Mouse (Mus musculus) liver, embryonic 15.5 days (tissue): ENCODE data around the gene Smim24. TPM values are rescaled to one million over a fixed set of nuclear protein-coding genes. Genes with fewer than 3 reads are reported as not detected.

Experiments
- ATAC-seq: fragments of 200-750 bp; cut with Nextera tagmentation; 2 replicates; pipeline ENCODE4 v1.8.0; 2017; ENCODE audit warnings: moderate number of reproducible peaks, mild to moderate bottlenecking, moderate library complexity; ENCODE audit not compliant: insufficient read depth
- H3K27ac ChIP-seq: fragments of 300-500 bp; sonication (generic); replicated peaks from 2 replicates; pipeline ENCODE4 v1.5.1; 2015; ENCODE audit warnings: mild to moderate bottlenecking, inconsistent platforms
- H3K27me3 ChIP-seq: fragments of 300-500 bp; sonication (generic); 2 replicates; pipeline ENCODE4 v1.6.1; 2015; ENCODE audit warnings: mild to moderate bottlenecking, inconsistent platforms
- H3K36me3 ChIP-seq: fragments of 300-500 bp; sonication (generic); replicated peaks from 2 replicates; pipeline ENCODE4 v1.6.1; 2015; ENCODE audit warnings: moderate library complexity, mild to moderate bottlenecking, inconsistent platforms
- H3K4me1 ChIP-seq: fragments of 300-500 bp; sonication (generic); replicated peaks from 2 replicates; pipeline ENCODE4 v1.6.1; 2015; ENCODE audit warnings: inconsistent platforms
- H3K4me2 ChIP-seq: fragments of 300-500 bp; sonication (generic); 2 replicates; pipeline ENCODE4 v1.6.1; 2015; ENCODE audit warnings: moderate library complexity, mild to moderate bottlenecking, inconsistent platforms
- H3K4me3 ChIP-seq: fragments of 300-500 bp; sonication (generic); replicated peaks from 2 replicates; pipeline ENCODE4 v1.5.1; 2015; ENCODE audit warnings: mild to moderate bottlenecking, inconsistent platforms
- H3K9ac ChIP-seq: fragments of 300-500 bp; sonication (generic); 2 replicates; pipeline ENCODE4 v1.6.1; 2015; ENCODE audit warnings: moderate library complexity, mild to moderate bottlenecking, inconsistent platforms
- H3K9me3 ChIP-seq: fragments of 300-500 bp; sonication (generic); replicated peaks from 2 replicates; pipeline ENCODE4 v1.6.1; 2016; ENCODE audit warnings: inconsistent platforms
- WGBS: fragments of 180-500 bp; shearing (Covaris S2); methylation state at CpG from one replicate; pipeline ENCODE4 v1.1.7; 2015; ENCODE audit warnings: mixed read lengths; ENCODE audit not compliant: insufficient replicate concordance; 5-methylcytosine and 5-hydroxymethylcytosine counted together
- polyA plus RNA-seq: library from polyadenylated mRNA; unstranded; fragments of >200 nt; fragmentation: Nextera tagmentation; extraction: Ambion mirVana; gene quantifications from 2 replicates; pipeline ENCODE4 v1.2.1, GENCODE M21; 2015

Gene Smim24
- polyA plus RNA-seq, 1 experiment from 2014 or later, result 1.9 TPM

- ATAC-seq, result peak; percentile 73
- H3K4me3 ChIP-seq, result peak within 1 kb of the TSS; percentile 76
- peaks cover 82% of the 10 kb centered on the region for H3K4me1 ChIP-seq
- WGBS, result 7% methylated on average over 54 of the region's 54 CpGs
- H3K27ac ChIP-seq, result peak within 1 kb of the TSS; percentile 99
- H3K4me2 ChIP-seq, result peak within 1 kb of the TSS; percentile 91
- H3K9me3 ChIP-seq, result no peaks in the 10 kb centered on the region
- H3K9ac ChIP-seq, result peak within 1 kb of the TSS; percentile 75
- H3K36me3 ChIP-seq, result peaks cover 29% of the 10 kb centered on the region
- no peaks in the 10 kb centered on the region for H3K27me3 ChIP-seq
Observed at GRCm38 (mm10) chr10:81383802-81384604, 8.8 kb upstream of the Smim24 start, which contains the start of the genes Dohh and Gm48551. Dohh (plus strand) TSS chr10:81384428. Gm48551 (plus strand) TSS chr10:81384466.

GRCm38 (mm10) chr10:81384605-81384982 lies 8.3 kb upstream of the Smim24 start:
- peak overlapping the region; percentile 99 for H3K27ac ChIP-seq
- peak overlapping the region; percentile 91 for H3K4me2 ChIP-seq
- under 1% methylated on average over 19 of the region's 19 CpGs for WGBS
- peak overlapping the region; percentile 76 for H3K4me3 ChIP-seq
- H3K9me3 ChIP-seq, result no peaks in the 10 kb centered on the region
- peaks cover 83% of the 10 kb centered on the region for H3K4me1 ChIP-seq
- peaks cover 29% of the 10 kb centered on the region for H3K36me3 ChIP-seq
- no peaks in the 10 kb centered on the region for H3K27me3 ChIP-seq
- no peak for ATAC-seq
- peak overlapping the region; percentile 75 for H3K9ac ChIP-seq

DNA sequence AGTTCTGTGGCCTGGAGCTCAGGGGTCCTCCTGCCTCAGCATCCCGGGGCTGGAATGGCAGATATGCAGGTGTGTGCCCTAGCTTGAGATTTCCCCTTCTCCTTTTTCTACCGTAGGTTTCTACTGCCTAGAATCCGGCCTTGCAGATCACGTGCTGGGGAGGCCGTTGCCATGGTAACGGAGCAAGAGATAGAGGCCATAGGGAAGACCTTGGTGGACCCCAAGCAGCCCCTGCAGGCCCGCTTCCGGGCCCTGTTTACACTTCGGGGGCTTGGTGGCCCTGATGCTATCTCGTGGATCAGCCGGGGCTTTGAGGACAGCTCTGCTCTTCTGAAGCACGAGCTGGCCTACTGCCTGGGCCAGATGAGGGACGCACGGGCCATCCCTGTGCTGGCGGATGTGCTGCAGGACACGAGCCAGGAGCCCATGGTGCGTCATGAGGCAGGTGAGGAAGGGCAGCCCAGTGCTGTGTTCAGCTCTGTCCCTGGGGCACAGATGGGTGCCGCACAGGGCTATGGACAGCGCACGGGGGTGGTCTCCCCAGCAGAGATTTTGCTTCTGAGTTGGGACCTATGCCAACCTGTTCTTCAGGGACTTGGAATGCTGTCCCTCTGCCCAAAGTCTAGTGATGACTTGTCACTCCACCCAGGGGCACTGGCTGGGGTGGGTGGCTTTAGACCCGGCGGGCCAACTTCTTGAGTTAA lies 7.1 kb upstream of the Smim24 start:
- WGBS, result 67% methylated on average over 22 of the region's 22 CpGs
- H3K27me3 ChIP-seq, result no peaks in the 10 kb centered on the region
- 0 out of 2 replicates have a peak overlapping the region, but pooled peaks have one; percentile 75 for H3K9ac ChIP-seq
- H3K4me2 ChIP-seq, result peak overlapping the region; percentile 91
- H3K9me3 ChIP-seq, result no peaks in the 10 kb centered on the region
- H3K4me1 ChIP-seq, result peaks cover 81% of the 10 kb centered on the region
- peak overlapping the region; percentile 99; the same call in 1 of the 2 replicates for H3K27ac ChIP-seq
- no peak for ATAC-seq
- H3K4me3 ChIP-seq, result peak overlapping the region; percentile 76
- H3K36me3 ChIP-seq, result peaks cover 29% of the 10 kb centered on the region

- Histone ChIP-seq H3K4me1 (peaks cover 69% of the 10 kb centered on the region), H3K9ac (no peak overlapping the region), H3K4me3 (no peak overlapping the region), H3K9me3 (no peaks in the 10 kb centered on the region), H3K36me3 (peaks cover 29% of the 10 kb centered on the region), H3K27ac (0 out of 2 replicates have a peak overlapping the region, but pooled peaks have one; percentile 6), H3K27me3 (no peaks in the 10 kb centered on the region), H3K4me2 (no peak overlapping the region)
- WGBS, result 89% methylated on average over 20 of the region's 20 CpGs
- ATAC-seq, result no peak
Observed at GRCm38 (mm10) chr10:81387716-81388115, 5.1 kb upstream of the Smim24 start.

GRCm38 (mm10) chr10:81388505-81389055 lies 4.3 kb upstream of the Smim24 start, which contains the start of gene Gm48552:
Gm48552 (plus strand) TSS chr10:81389005.
- ATAC-seq, result no peak
- Histone ChIP-seq H3K9me3 (no peaks in the 10 kb centered on the region), H3K27me3 (no peaks in the 10 kb centered on the region; the same call in 1 of the 2 replicates), H3K4me2 (no peak within 1 kb of the TSS), H3K4me3 (no peak within 1 kb of the TSS), H3K9ac (no peak within 1 kb of the TSS), H3K36me3 (peaks cover 29% of the 10 kb centered on the region), H3K4me1 (peaks cover 70% of the 10 kb centered on the region), H3K27ac (peak within 1 kb of the TSS; percentile 61)
- 54% methylated on average over 5 of the region's 5 CpGs for WGBS

DNA sequence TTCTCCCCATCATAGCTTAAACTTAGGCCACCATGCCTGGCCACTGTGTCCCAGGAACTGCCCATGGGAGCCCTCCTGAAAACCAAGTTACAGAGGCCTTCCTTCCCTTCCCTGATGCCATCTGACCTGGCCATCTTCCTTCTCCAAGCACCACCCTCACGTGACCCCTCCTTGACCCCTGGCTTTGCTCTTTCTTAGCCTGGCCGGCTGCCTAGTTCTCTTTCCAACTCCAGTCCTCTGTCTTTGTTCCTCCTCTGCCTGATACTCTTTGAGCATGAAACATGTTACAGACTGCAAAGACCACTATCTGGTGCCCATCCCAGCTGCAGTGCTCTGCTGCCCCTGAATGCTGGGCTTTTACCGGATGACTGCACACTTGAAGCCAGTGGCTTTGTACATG lies 3.5 kb upstream of the Smim24 start:
- peak overlapping the region; percentile 61 for H3K27ac ChIP-seq

GRCm38 (mm10) chr10:81389801-81390677 lies 2.8 kb upstream of the Smim24 start:
- no peak overlapping the region for H3K4me2 ChIP-seq
- peak overlapping the region; percentile 61 for H3K27ac ChIP-seq
- H3K9me3 ChIP-seq, result no peaks in the 10 kb centered on the region
- peaks cover 66% of the 10 kb centered on the region for H3K4me1 ChIP-seq
- no peak for ATAC-seq
- no peaks in the 10 kb centered on the region; the same call in 1 of the 2 replicates for H3K27me3 ChIP-seq
- peaks cover 29% of the 10 kb centered on the region for H3K36me3 ChIP-seq
- H3K4me3 ChIP-seq, result no peak overlapping the region
- no peak overlapping the region for H3K9ac ChIP-seq
- WGBS, result 53% methylated on average over 23 of the region's 23 CpGs

More for the DNA sequence above, 3.5 kb upstream of the Smim24 start:
- no peaks in the 10 kb centered on the region for H3K9me3 ChIP-seq
- no peak overlapping the region for H3K9ac ChIP-seq
- H3K36me3 ChIP-seq, result peaks cover 29% of the 10 kb centered on the region
- H3K27me3 ChIP-seq, result no peaks in the 10 kb centered on the region; the same call in 1 of the 2 replicates
- no peak overlapping the region for H3K4me2 ChIP-seq
- no peak overlapping the region for H3K4me3 ChIP-seq
- WGBS, result 65% methylated on average over 3 of the region's 3 CpGs
- ATAC-seq, result no peak
- peaks cover 72% of the 10 kb centered on the region for H3K4me1 ChIP-seq

DNA sequence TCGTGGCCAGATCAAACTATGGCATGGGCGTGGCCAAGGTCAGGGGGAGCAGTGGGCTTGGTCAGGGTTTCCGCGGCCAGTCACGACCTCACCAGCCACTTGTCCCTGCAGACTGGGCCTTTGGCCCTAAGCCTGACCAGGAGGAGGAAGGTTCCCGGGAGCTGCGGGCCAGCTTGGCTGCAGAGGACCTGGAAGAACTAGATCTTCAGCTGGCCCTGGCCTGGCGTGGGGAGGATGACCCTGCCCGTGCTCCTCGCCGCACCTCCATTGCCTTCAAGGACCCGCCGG lies 2.2 kb upstream of the Smim24 start:
- no peaks in the 10 kb centered on the region for H3K9me3 ChIP-seq
- H3K27ac ChIP-seq, result no peak overlapping the region
- no peak overlapping the region for H3K4me3 ChIP-seq
- ATAC-seq, result no peak
- no peaks in the 10 kb centered on the region; the same call in 1 of the 2 replicates for H3K27me3 ChIP-seq
- 81% methylated on average over 13 of the region's 13 CpGs for WGBS
- H3K4me1 ChIP-seq, result peaks cover 60% of the 10 kb centered on the region
- H3K4me2 ChIP-seq, result no peak overlapping the region
- H3K36me3 ChIP-seq, result peaks cover 29% of the 10 kb centered on the region
- H3K9ac ChIP-seq, result no peak overlapping the region

GRCm38 (mm10) chr10:81392270-81392669 lies 581 bp upstream of the Smim24 start:
- Histone ChIP-seq H3K27ac (no peak overlapping the region), H3K9me3 (no peaks in the 10 kb centered on the region), H3K4me3 (no peak overlapping the region), H3K27me3 (no peaks in the 10 kb centered on the region; the same call in 1 of the 2 replicates), H3K4me2 (no peak overlapping the region), H3K9ac (no peak overlapping the region), H3K4me1 (peaks cover 49% of the 10 kb centered on the region), H3K36me3 (peaks cover 14% of the 10 kb centered on the region)
- 58% methylated on average over 6 of the region's 6 CpGs for WGBS
- no peak for ATAC-seq

- H3K36me3 ChIP-seq, result peaks cover under 1% of the 10 kb centered on the region
- H3K27me3 ChIP-seq, result no peaks in the 10 kb centered on the region; the same call in 1 of the 2 replicates
- 7% methylated on average over 19 of the region's 19 CpGs for WGBS
- H3K9ac ChIP-seq, result peak overlapping the region; percentile 11; the same call in 1 of the 2 replicates
- H3K4me2 ChIP-seq, result peak overlapping the region; percentile 63
- peak overlapping the region; percentile 19; the same call in 1 of the 2 replicates for H3K27ac ChIP-seq
- ATAC-seq, result no peak
- no peaks in the 10 kb centered on the region for H3K9me3 ChIP-seq
- peaks cover 42% of the 10 kb centered on the region for H3K4me1 ChIP-seq
- H3K4me3 ChIP-seq, result peak overlapping the region; percentile 34
Observed at GRCm38 (mm10) chr10:81393456-81394063, 709 bp downstream of the Smim24 start.
